Mouse (Mus musculus) midbrain, postnatal 0 days (tissue): ENCODE data around the gene Stpg1. TPM values are rescaled to one million over a fixed set of nuclear protein-coding genes. Genes with fewer than 3 reads are reported as not detected.

Experiments used
- ATAC-seq: fragments of 200-750 bp; cut with Nextera tagmentation; 2 replicates; pipeline ENCODE4 v1.8.0; 2017; ENCODE audit warnings: moderate number of reproducible peaks, mild to moderate bottlenecking, moderate TSS enrichment, moderate library complexity; ENCODE audit not compliant: low FRiP score
- DNase-seq: peaks from one replicate; pipeline ENCODE4 v3.0.0-alpha.2; 2015; ENCODE audit warnings: low spot score
- H3K27ac ChIP-seq: fragments of 300-500 bp; sonication (generic); 2 replicates; pipeline ENCODE4 v1.5.1; 2014; ENCODE audit warnings: low read depth, mild to moderate bottlenecking, low read length, mixed read lengths
- H3K27me3 ChIP-seq: fragments of 300-500 bp; sonication (generic); 2 replicates; pipeline ENCODE4 v1.6.1; 2014; ENCODE audit warnings: low read length, control low read depth, mixed read lengths; ENCODE audit not compliant: insufficient read depth
- H3K36me3 ChIP-seq: fragments of 300-500 bp; sonication (generic); 2 replicates; pipeline ENCODE4 v1.6.1; 2014; ENCODE audit warnings: low read length, control low read depth, mixed read lengths; ENCODE audit not compliant: insufficient read depth
- H3K4me1 ChIP-seq: fragments of 300-500 bp; sonication (generic); 2 replicates; pipeline ENCODE4 v1.6.1; 2014; ENCODE audit warnings: mild to moderate bottlenecking, control low read depth, antibody characterized with exemption, low read length, mixed read lengths; ENCODE audit not compliant: insufficient read depth
- H3K4me2 ChIP-seq: fragments of 300-500 bp; sonication (generic); 2 replicates; pipeline ENCODE4 v1.6.1; 2014; ENCODE audit warnings: low read depth, mild to moderate bottlenecking, low read length, mixed read lengths; ENCODE audit not compliant: poor library complexity, severe bottlenecking
- H3K4me3 ChIP-seq: fragments of 300-500 bp; sonication (generic); 2 replicates; pipeline ENCODE4 v1.5.1; 2014; ENCODE audit warnings: low read depth, mild to moderate bottlenecking, low read length, moderate library complexity
- H3K9ac ChIP-seq: fragments of 300-500 bp; sonication (generic); replicated peaks from 2 replicates; pipeline ENCODE4 v1.6.1; 2014; ENCODE audit warnings: mild to moderate bottlenecking, low read length, moderate library complexity, mixed read lengths; ENCODE audit not compliant: poor library complexity, severe bottlenecking
- H3K9me3 ChIP-seq: fragments of 300-500 bp; sonication (generic); 2 replicates; pipeline ENCODE4 v1.6.1; 2016; ENCODE audit warnings: low read length, control low read depth
- CTCF ChIP-seq: IDR thresholded peaks from 2 replicates; pipeline ENCODE4 v1.5.1; 2016; ENCODE audit warnings: antibody characterized with exemption, mild to moderate bottlenecking
- WGBS: fragments of 180-500 bp; shearing (Covaris S2); extraction: QIAGEN DNeasy Blood & Tissue Kit; methylation state at CpG from one replicate; pipeline ENCODE4 v1.1.7; 2014; 5-methylcytosine and 5-hydroxymethylcytosine counted together
- polyA plus RNA-seq: library from polyadenylated mRNA; unstranded; fragments of >200 nt; fragmentation: Nextera tagmentation; extraction: Ambion mirVana; gene quantifications from 2 replicates; pipeline ENCODE4 v1.2.1, GENCODE M21; 2015
- total RNA-seq: library from RNA; depleted of rRNA; stranded (reverse); fragments of >200 nt; gene quantifications from 2 replicates; pipeline ENCODE4 v1.2.3, GENCODE M21; 2014

Stpg1 gene
- total and polyA plus RNA-seq, 2 experiments from 2014 or later: 0.28 to 0.55 TPM

DNA sequence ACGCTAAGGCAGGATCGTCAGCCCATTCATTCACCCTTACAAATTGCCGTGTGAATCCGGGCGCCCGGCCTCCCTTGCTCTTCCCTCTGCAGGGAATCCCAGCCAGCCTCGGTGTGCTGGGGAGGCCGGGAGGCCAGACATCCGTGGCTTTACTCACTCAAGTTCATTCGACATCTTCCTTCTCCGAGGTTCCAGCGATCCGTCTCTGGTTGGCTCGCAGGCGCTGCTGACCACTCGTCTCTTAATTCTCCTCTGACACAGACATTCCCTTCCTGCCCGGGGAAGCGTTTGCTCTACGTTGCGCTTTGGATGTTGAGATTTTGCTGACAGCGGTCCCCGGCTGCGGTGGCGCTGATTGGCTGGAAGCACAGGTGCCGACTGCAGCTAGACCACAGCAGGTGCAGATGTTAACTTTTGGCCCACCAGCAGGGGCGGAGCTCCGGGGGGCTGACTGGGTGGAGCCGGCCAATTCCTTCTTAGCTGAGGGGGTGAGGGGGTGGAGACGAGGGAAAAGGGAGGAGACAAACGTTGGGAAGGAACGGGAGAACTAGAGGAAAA is 78.7 kb downstream of the Stpg1 start, which contains the start of gene Grhl3:
TSS of gene Grhl3 (minus strand) at position 380 of the 558 bp plus-strand sequence.
- no peak within 1 kb of the TSS for H3K27ac ChIP-seq
- no peak for ATAC-seq
- peak; percentile 55 for TF ChIP-seq CTCF

DNA sequence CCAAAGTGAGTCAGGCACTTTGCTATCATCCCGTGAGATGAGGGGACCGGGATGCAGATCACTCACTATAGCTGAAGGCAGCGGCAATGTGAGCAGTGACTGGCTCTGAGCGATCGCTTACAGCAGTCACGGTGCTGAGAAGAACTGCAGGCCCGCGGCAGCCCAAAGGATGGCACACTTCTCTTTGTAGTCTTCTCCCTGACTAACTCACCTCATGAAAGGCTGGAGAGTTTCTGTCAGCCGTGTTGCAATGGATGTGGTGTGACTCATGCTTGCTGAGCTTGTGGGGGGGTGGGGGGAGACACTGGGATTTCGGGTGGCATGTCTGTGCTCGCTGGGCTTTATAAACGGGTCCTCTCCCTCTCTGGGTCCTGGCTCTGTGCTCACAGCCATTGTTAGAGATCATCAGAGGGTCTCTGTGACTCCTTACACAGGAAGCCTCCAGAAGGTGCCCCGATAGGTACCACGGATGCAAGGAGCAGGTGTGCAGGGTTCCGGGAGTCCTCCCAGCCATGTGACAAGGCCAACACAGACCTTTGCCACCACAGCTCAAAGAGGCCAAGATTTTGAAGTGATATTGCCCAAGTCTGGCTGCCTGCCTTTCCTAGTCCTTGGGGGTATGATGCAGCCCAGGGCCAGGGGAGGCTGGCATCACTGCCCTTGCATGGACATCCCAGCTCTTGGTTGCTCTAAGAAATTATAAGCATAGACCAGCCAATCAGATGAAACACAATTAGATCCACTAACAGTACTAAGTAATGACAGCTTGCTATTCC is 81.0 kb downstream of the Stpg1 start:
- WGBS: 68% methylated on average over 15 of the region's 15 CpGs
- H3K9ac ChIP-seq: no peak overlapping the region
- 0 out of 2 replicates have a peak, but pooled peaks have one; percentile 13 for TF ChIP-seq CTCF
- H3K4me2 ChIP-seq: no peak overlapping the region
- H3K27ac ChIP-seq: no peak overlapping the region
- no peaks in the 10 kb centered on the region for H3K36me3 ChIP-seq
- no peak overlapping the region for H3K4me3 ChIP-seq
- no peaks in the 10 kb centered on the region for H3K4me1 ChIP-seq
- no peak for DNase-seq
- ATAC-seq: no peak
- peaks cover 8% of the 10 kb centered on the region; the same call in 1 of the 2 replicates for H3K27me3 ChIP-seq
- no peaks in the 10 kb centered on the region for H3K9me3 ChIP-seq

More for the DNA sequence above, 78.7 kb downstream of the Stpg1 start, which contains the start of gene Grhl3:
- Histone ChIP-seq H3K4me3 (peak within 1 kb of the TSS; percentile 33), H3K4me1 (peaks cover 3% of the 10 kb centered on the region; the same call in 1 of the 2 replicates), H3K9me3 (no peaks in the 10 kb centered on the region), H3K9ac (no peak within 1 kb of the TSS; the same call in none of the 2 replicates), H3K36me3 (no peaks in the 10 kb centered on the region), H3K27me3 (peaks cover 10% of the 10 kb centered on the region; the same call in 1 of the 2 replicates), H3K4me2 (peak within 1 kb of the TSS; percentile 65)
- WGBS: under 1% methylated on average over 31 of the region's 31 CpGs
- peak; percentile 50 for DNase-seq

DNA sequence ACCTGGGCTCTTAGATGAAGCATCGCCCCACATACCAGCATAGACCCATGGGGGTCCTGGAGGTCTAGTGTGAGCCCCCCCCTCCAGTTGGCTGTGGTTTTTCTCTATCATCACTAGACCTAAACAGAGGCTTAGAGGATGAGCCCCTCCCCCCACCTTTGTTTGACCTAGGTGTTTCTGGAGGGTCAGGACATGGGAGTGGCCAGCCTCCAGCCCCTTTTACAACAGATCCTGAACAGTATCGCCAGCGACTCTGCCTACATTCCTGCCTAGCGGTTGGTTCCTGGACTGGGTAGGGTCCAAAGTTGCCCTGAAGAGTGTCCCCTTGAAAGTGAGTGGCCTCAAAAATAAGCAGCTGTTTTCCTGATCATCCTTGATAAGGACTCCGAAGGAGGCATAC is 83.9 kb downstream of the Stpg1 start:
- Histone ChIP-seq H3K9ac (no peak overlapping the region), H3K36me3 (no peaks in the 10 kb centered on the region), H3K27ac (no peak overlapping the region), H3K4me1 (no peaks in the 10 kb centered on the region), H3K27me3 (0 out of 2 replicates have a peak, but pooled peaks cover 2% of the 10 kb centered on the region), H3K4me3 (no peak overlapping the region), H3K9me3 (no peaks in the 10 kb centered on the region), H3K4me2 (no peak overlapping the region)
- no peak for TF ChIP-seq CTCF
- DNase-seq (no peak), ATAC-seq (no peak)
- 92% methylated on average over 5 of the region's 5 CpGs for WGBS

DNA sequence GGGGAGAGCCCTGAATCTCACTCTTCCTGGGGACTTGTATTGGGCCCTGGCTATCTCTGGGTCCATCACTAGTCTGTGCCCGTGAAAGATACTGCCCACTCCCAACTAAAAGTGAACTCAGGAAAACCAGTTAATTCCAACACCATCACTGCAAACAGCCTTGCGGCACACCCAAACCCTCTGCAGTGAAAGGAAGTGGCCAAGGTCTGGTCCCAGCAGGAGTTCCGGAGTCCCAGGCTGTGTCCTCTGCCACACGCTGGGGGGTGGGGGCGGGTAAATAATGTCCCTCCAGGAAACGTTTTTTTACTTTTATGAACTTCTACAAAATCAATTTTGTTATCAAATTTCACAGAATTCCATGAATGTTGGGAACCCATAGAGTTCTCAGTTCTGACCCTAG is 85.1 kb downstream of the Stpg1 start:
- DNase-seq: no peak
- WGBS: 58% methylated on average over 6 of the region's 6 CpGs
- no peak overlapping the region for H3K9ac ChIP-seq
- no peak for TF ChIP-seq CTCF
- no peak overlapping the region for H3K27ac ChIP-seq
- H3K9me3 ChIP-seq: no peaks in the 10 kb centered on the region
- no peak overlapping the region for H3K4me3 ChIP-seq
- ATAC-seq: no peak
- no peaks in the 10 kb centered on the region for H3K27me3 ChIP-seq
- H3K4me2 ChIP-seq: no peak overlapping the region
- no peaks in the 10 kb centered on the region for H3K4me1 ChIP-seq
- H3K36me3 ChIP-seq: no peaks in the 10 kb centered on the region

DNA sequence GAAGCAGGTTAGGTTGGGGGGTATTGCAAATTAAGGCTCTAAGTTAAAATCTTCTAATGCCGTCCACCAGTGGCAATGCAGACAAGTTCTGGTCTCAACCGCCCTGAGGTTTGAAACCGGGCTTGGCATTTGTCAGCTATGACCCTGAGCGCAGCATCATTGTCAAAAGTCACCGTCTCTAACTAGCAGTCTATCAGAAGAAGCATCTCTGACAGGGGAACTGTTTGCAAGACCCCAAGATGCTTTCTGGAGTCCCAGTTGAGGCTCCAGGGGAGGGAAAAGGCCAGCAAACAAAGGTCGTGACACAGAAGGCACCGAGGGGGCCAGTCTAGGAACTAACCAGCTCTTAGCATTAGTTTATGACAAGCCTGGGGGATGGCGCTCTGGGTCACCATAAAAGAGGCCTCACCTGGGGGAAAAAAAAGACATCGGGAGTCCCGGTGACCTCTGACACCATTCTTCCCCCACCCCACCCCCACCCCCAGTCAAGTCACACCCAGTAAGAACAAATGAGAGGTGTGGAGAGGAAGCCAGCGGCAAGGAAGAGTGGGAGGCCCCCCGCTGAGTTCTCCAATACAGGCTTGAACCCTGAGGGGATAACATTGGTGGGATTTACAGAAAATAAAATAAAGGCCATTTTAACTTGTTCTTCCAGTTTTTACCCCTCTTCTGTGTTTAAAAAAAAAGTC is 86.8 kb downstream of the Stpg1 start:
- no peaks in the 10 kb centered on the region for H3K4me1 ChIP-seq
- no peak overlapping the region for H3K27ac ChIP-seq
- no peak for DNase-seq
- 41% methylated on average over 12 of the region's 12 CpGs for WGBS
- H3K4me2 ChIP-seq: no peak overlapping the region
- no peak for ATAC-seq
- no peak overlapping the region for H3K9ac ChIP-seq
- H3K4me3 ChIP-seq: no peak overlapping the region
- no peaks in the 10 kb centered on the region for H3K27me3 ChIP-seq
- no peaks in the 10 kb centered on the region for H3K36me3 ChIP-seq
- H3K9me3 ChIP-seq: no peaks in the 10 kb centered on the region
- no peak for TF ChIP-seq CTCF
